Mouse (Mus musculus) forebrain, embryonic 13.5 days (tissue): ENCODE measurements around the gene Hivep3. TPM values are rescaled to one million over a fixed set of nuclear protein-coding genes. Genes with fewer than 3 reads are reported as not detected.

Experiments
- ATAC-seq: fragments of 200-750 bp; cut with Nextera tagmentation; 2 replicates; pipeline ENCODE4 v1.8.0; 2017
- H3K27ac ChIP-seq: fragments of 300-500 bp; sonication (generic); 2 replicates; pipeline ENCODE4 v1.5.1; 2015; ENCODE audit warnings: inconsistent platforms, mild to moderate bottlenecking, moderate library complexity
- H3K27me3 ChIP-seq: fragments of 300-500 bp; sonication (generic); 2 replicates; pipeline ENCODE4 v1.6.1; 2015; ENCODE audit warnings: mild to moderate bottlenecking, inconsistent platforms
- H3K36me3 ChIP-seq: fragments of 300-500 bp; sonication (generic); 2 replicates; pipeline ENCODE4 v1.6.1; 2015; ENCODE audit warnings: mild to moderate bottlenecking, inconsistent platforms; ENCODE audit not compliant: poor library complexity, severe bottlenecking
- H3K4me1 ChIP-seq: fragments of 300-500 bp; sonication (generic); 2 replicates; pipeline ENCODE4 v1.6.1; 2015; ENCODE audit warnings: inconsistent platforms
- H3K4me2 ChIP-seq: fragments of 300-500 bp; sonication (generic); 2 replicates; pipeline ENCODE4 v1.6.1; 2015; ENCODE audit warnings: inconsistent platforms, mild to moderate bottlenecking, moderate library complexity
- H3K4me3 ChIP-seq: fragments of 300-500 bp; sonication (generic); 2 replicates; pipeline ENCODE4 v1.5.1; 2015; ENCODE audit warnings: mild to moderate bottlenecking, inconsistent platforms
- H3K9ac ChIP-seq: fragments of 300-500 bp; sonication (generic); 2 replicates; pipeline ENCODE4 v1.6.1; 2015; ENCODE audit warnings: mild to moderate bottlenecking, inconsistent platforms
- H3K9me3 ChIP-seq: fragments of 300-500 bp; sonication (generic); replicated peaks from 2 replicates; pipeline ENCODE4 v1.6.1; 2016; ENCODE audit warnings: inconsistent platforms
- WGBS: fragments of 180-500 bp; shearing (Covaris S2); methylation state at CpG from one replicate; pipeline ENCODE4 v1.1.7; 2015; 5-methylcytosine and 5-hydroxymethylcytosine counted together
- polyA plus RNA-seq: library from polyadenylated mRNA; unstranded; fragments of >200 nt; fragmentation: Nextera tagmentation; extraction: Ambion mirVana; gene quantifications from 2 replicates; pipeline ENCODE4 v1.2.1, GENCODE M21; 2015

Hivep3 gene
- polyA plus RNA-seq, 1 experiment from 2014 or later = 10.5 TPM

GRCm38 (mm10) chr4:120049857-120050256 lies 316.3 kb downstream of the Hivep3 start:
- 86% methylated on average over 3 of the region's 3 CpGs for WGBS
- no peak overlapping the region for H3K4me2 ChIP-seq

GRCm38 (mm10) chr4:120052481-120052880 lies 318.9 kb downstream of the Hivep3 start:
- no peak overlapping the region for H3K9ac ChIP-seq
- no peak for ATAC-seq
- no peak overlapping the region for H3K4me2 ChIP-seq
- H3K27ac ChIP-seq = no peak overlapping the region
- H3K4me3 ChIP-seq = no peak overlapping the region
- H3K36me3 ChIP-seq = no peaks in the 10 kb centered on the region
- H3K9me3 ChIP-seq = no peaks in the 10 kb centered on the region
- H3K27me3 ChIP-seq = no peaks in the 10 kb centered on the region
- H3K4me1 ChIP-seq = no peaks in the 10 kb centered on the region

More at GRCm38 (mm10) chr4:120049857-120050256, 316.3 kb downstream of the Hivep3 start:
- H3K27me3 ChIP-seq = no peaks in the 10 kb centered on the region
- H3K36me3 ChIP-seq = no peaks in the 10 kb centered on the region
- H3K27ac ChIP-seq = no peak overlapping the region
- H3K9me3 ChIP-seq = no peaks in the 10 kb centered on the region
- ATAC-seq = no peak
- H3K9ac ChIP-seq = no peak overlapping the region
- H3K4me1 ChIP-seq = peaks cover 23% of the 10 kb centered on the region
- H3K4me3 ChIP-seq = no peak overlapping the region

GRCm38 (mm10) chr4:120053026-120054005 lies 319.7 kb downstream of the Hivep3 start:
- H3K27ac ChIP-seq = no peak overlapping the region
- no peaks in the 10 kb centered on the region for H3K4me1 ChIP-seq
- H3K4me2 ChIP-seq = no peak overlapping the region
- no peak overlapping the region for H3K4me3 ChIP-seq
- WGBS = 94% methylated on average over 11 of the region's 11 CpGs
- H3K27me3 ChIP-seq = no peaks in the 10 kb centered on the region
- H3K36me3 ChIP-seq = no peaks in the 10 kb centered on the region
- ATAC-seq = no peak
- H3K9ac ChIP-seq = no peak overlapping the region
- H3K9me3 ChIP-seq = no peaks in the 10 kb centered on the region

GRCm38 (mm10) chr4:120054145-120054544 lies 320.6 kb downstream of the Hivep3 start:
- Histone ChIP-seq H3K9ac (no peak overlapping the region), H3K4me1 (no peaks in the 10 kb centered on the region), H3K4me2 (no peak overlapping the region), H3K36me3 (no peaks in the 10 kb centered on the region), H3K27ac (no peak overlapping the region), H3K27me3 (no peaks in the 10 kb centered on the region), H3K9me3 (no peaks in the 10 kb centered on the region), H3K4me3 (no peak overlapping the region)
- no peak for ATAC-seq
- WGBS = 79% methylated on average over 9 of the region's 9 CpGs

- no peaks in the 10 kb centered on the region for H3K27me3 ChIP-seq
- H3K36me3 ChIP-seq = no peaks in the 10 kb centered on the region
- no peaks in the 10 kb centered on the region for H3K9me3 ChIP-seq
- no peak overlapping the region for H3K4me3 ChIP-seq
- no peak overlapping the region for H3K27ac ChIP-seq
- no peak overlapping the region for H3K9ac ChIP-seq
- H3K4me2 ChIP-seq = no peak overlapping the region
- 84% methylated on average over 9 of the region's 9 CpGs for whole genome bisulfite sequencing
- H3K4me1 ChIP-seq = no peaks in the 10 kb centered on the region
- no peak for ATAC-seq
Measured at GRCm38 (mm10) chr4:120056451-120056850, 322.9 kb downstream of the Hivep3 start.

GRCm38 (mm10) chr4:120057529-120057928 lies 323.9 kb downstream of the Hivep3 start:
- WGBS = 86% methylated on average over 8 of the region's 8 CpGs
- Histone ChIP-seq H3K4me1 (no peaks in the 10 kb centered on the region), H3K9ac (no peak overlapping the region), H3K36me3 (no peaks in the 10 kb centered on the region), H3K9me3 (no peaks in the 10 kb centered on the region), H3K4me3 (no peak overlapping the region), H3K4me2 (no peak overlapping the region), H3K27ac (no peak overlapping the region), H3K27me3 (no peaks in the 10 kb centered on the region)
- no peak for ATAC-seq

- Histone ChIP-seq H3K4me3 (no peak overlapping the region), H3K27ac (no peak overlapping the region), H3K4me1 (no peaks in the 10 kb centered on the region), H3K4me2 (no peak overlapping the region), H3K9me3 (no peaks in the 10 kb centered on the region), H3K27me3 (no peaks in the 10 kb centered on the region), H3K9ac (no peak overlapping the region), H3K36me3 (no peaks in the 10 kb centered on the region)
- WGBS = 92% methylated on average over 3 of the region's 3 CpGs
- no peak for ATAC-seq
Measured at GRCm38 (mm10) chr4:120058157-120058556, 324.6 kb downstream of the Hivep3 start.

DNA sequence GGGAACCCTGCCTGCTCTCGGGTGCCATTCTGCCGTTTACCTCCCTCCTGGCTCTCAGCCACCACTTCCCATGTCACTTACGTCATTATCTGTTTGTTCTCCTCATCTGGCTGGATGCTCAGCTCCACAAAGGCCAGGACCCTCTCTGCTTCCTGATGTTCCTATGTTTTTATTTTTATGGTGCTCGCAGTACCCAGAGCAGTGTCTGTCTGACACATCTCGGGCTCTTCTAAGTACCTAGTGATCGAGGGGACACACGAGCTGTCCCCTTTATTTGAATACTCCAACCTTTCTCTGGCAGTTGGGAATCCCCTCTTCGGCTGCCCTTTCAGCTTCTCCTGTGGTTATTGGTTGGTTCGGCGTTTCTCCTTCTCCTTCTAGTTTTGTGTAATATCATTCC lies 325.2 kb downstream of the Hivep3 start:
- Histone ChIP-seq H3K27me3 (no peaks in the 10 kb centered on the region), H3K36me3 (no peaks in the 10 kb centered on the region), H3K4me3 (no peak overlapping the region), H3K4me2 (no peak overlapping the region), H3K9ac (no peak overlapping the region), H3K27ac (no peak overlapping the region), H3K4me1 (no peaks in the 10 kb centered on the region), H3K9me3 (no peaks in the 10 kb centered on the region)
- WGBS = 82% methylated on average over 10 of the region's 10 CpGs
- ATAC-seq = no peak

GRCm38 (mm10) chr4:120061727-120062126 lies 328.1 kb downstream of the Hivep3 start:
- Histone ChIP-seq H3K36me3 (no peaks in the 10 kb centered on the region), H3K9ac (no peak overlapping the region), H3K27me3 (no peaks in the 10 kb centered on the region), H3K9me3 (no peaks in the 10 kb centered on the region), H3K27ac (no peak overlapping the region), H3K4me3 (no peak overlapping the region), H3K4me2 (no peak overlapping the region), H3K4me1 (no peaks in the 10 kb centered on the region)
- no peak for ATAC-seq
- WGBS = 97% methylated on average over 6 of the region's 6 CpGs

DNA sequence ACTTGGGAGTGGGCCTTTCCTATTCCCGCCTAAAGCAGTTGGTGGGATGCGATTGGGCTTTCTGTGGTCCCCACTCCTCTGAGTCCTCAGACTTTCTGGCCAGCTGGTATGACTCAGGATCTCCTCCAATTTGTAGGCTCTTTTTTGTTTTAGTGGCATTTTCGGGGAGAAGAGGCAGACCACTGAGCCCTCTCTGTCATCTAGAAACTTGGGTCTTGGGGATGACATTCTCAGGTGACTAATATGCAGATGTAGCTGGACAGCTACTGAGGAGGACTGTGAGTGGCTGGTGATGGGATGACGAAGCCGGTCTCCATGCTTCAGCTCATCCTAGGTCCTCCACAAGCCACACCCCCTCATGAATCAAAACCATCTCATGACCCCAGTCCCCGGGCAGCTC lies 328.6 kb downstream of the Hivep3 start:
- no peaks in the 10 kb centered on the region for H3K9me3 ChIP-seq
- no peak for ATAC-seq
- no peaks in the 10 kb centered on the region for H3K27me3 ChIP-seq
- H3K9ac ChIP-seq = no peak overlapping the region
- H3K27ac ChIP-seq = no peak overlapping the region
- H3K4me2 ChIP-seq = no peak overlapping the region
- H3K36me3 ChIP-seq = no peaks in the 10 kb centered on the region
- 85% methylated on average over 6 of the region's 6 CpGs for WGBS
- no peak overlapping the region for H3K4me3 ChIP-seq
- no peaks in the 10 kb centered on the region for H3K4me1 ChIP-seq

- H3K9me3 ChIP-seq = no peaks in the 10 kb centered on the region
- no peak overlapping the region for H3K27ac ChIP-seq
- 95% methylated on average over 11 of the region's 11 CpGs for WGBS
- no peak overlapping the region for H3K4me2 ChIP-seq
- no peak overlapping the region for H3K9ac ChIP-seq
- no peaks in the 10 kb centered on the region for H3K27me3 ChIP-seq
- H3K4me3 ChIP-seq = no peak overlapping the region
- no peak for ATAC-seq
- H3K36me3 ChIP-seq = no peaks in the 10 kb centered on the region
- H3K4me1 ChIP-seq = no peaks in the 10 kb centered on the region
Measured at GRCm38 (mm10) chr4:120062754-120063153, 329.2 kb downstream of the Hivep3 start.

DNA sequence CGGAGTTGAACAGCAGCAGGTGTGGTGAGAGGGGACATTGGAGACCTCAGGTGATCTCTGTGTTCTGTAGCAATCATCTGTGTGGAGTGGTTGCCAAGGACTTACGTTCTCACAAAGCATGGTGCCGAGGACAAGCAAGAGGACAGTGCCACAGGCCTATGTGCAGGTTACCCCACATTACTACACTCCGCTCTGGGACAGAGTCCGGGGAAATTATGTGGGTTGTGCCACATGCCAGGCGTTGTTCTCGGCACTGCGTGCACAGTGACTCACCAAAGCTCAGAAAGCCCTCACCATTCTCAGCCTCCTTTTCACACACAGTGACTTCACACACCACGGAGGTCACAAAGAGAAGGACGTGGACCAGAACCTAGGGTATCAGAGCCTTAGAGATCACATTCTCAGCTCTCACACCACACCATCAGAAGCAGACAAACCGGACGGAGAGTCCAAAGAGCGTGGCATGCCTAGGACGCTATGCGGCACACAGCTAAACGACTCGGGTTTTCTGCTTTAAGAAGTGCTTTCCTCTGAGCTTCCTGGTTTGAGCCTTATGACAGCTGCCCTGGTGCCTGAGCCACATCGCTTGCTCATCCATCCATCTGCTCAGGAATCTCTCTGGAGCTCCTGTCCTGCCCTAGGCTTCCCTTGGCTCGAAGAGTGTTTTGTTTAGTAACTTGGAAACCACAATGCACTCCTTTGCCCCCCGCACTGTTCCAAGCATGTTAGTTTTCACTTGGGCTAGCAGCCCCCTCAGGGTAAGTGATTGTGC lies 330.0 kb downstream of the Hivep3 start:
- Histone ChIP-seq H3K27me3 (no peaks in the 10 kb centered on the region), H3K36me3 (no peaks in the 10 kb centered on the region), H3K27ac (no peak overlapping the region), H3K4me3 (no peak overlapping the region), H3K9ac (no peak overlapping the region), H3K4me1 (no peaks in the 10 kb centered on the region), H3K9me3 (no peaks in the 10 kb centered on the region), H3K4me2 (no peak overlapping the region)
- 89% methylated on average over 20 of the region's 20 CpGs for WGBS
- ATAC-seq = no peak
